Mouse (Mus musculus) lung, adult 2 months (tissue): ENCODE data around the gene Ttc39a.

Experiments
- CTCF ChIP-seq: fragments of 200-500 bp; IDR thresholded peaks from 2 replicates; pipeline ENCODE4 v1.5.1; 2011; ENCODE audit warnings: mild to moderate bottlenecking, low read length, control low read depth; ENCODE audit not compliant: insufficient read depth
- POLR2A ChIP-seq: fragments of 200-500 bp; IDR thresholded peaks from 2 replicates; pipeline ENCODE4 v1.6.1; 2011; ENCODE audit warnings: low read depth, mild to moderate bottlenecking, control low read depth, low read length, borderline replicate concordance; ENCODE audit errors: extremely low read depth

- TF ChIP-seq POLR2A (no peak), CTCF (no peak)
Observed at GRCm38 (mm10) chr4:109410681-109411376, 4.4 kb downstream of the Ttc39a start.
